Mouse (Mus musculus) ES-CJ7 (cell line): ENCODE data around the gene Cavin4.

Experiments used
- DNase-seq: peaks from one replicate; pipeline ENCODE4 v3.0.0; 2011; ENCODE audit warnings: low read depth, low spot score

Cavin4 gene

DNA sequence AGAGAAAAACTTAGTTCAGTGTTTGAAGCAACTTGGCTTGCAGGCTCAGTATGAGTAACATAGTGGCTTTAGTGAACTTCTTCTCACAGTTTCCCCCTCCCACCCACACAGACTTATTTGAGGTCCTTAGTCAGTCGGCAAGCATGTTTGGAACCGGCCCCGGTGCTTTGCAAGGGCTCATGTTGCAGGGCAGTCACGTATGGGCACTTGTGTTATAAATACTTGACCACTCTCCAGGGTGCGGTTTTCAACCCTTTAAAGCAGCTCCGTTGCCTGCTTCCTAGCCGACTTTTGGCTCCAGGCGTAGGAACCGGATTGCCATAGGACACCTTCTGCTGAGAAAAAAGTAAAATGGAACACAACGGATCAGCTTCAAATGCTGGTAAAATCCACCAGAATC is at the start of gene Cavin4:
TSS of gene Cavin4 (plus strand) at position 244 of the 400 bp plus-strand sequence.
- DNase-seq = no peak

DNA sequence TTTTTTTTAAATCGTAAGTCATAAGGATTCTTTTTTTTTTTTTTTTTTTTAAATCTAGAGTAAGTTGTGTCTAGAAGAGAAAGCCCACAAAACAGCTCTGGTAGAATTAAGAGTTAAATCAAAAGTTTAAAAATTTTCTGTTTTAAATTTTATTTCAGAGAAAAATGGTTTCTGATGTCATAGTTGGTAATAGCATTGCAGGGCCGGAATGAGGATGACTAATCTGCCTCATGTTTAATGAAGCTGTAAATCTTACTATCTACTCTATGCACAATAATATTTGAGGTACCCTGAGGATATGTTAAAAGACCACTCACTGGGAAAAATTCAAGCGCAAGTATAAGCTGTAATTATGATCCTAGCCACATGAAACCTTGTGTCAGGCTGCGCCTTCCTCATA is 47.8 kb upstream of the Cavin4 start:
- DNase-seq = no peak

DNA sequence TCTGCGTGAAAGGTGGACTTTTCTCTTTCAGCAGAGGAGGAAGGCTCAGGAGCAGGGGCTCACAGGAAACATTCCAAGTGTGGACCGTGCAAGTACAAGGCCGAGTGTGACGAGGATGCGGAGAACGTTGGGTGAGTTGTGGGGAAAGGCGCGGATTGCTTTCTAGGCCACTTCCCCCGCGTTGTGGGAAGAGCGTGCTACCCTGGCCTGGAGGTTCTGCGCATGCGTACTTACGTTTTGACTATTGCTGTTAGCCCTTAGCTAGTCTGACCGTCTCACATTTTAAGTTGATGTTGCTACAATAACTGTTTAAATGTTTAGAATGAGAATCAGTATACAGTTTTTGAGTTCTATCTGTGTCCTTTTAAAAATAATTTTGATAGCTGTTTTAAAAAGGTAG is 46.1 kb upstream of the Cavin4 start:
- no peak for DNase-seq

DNA sequence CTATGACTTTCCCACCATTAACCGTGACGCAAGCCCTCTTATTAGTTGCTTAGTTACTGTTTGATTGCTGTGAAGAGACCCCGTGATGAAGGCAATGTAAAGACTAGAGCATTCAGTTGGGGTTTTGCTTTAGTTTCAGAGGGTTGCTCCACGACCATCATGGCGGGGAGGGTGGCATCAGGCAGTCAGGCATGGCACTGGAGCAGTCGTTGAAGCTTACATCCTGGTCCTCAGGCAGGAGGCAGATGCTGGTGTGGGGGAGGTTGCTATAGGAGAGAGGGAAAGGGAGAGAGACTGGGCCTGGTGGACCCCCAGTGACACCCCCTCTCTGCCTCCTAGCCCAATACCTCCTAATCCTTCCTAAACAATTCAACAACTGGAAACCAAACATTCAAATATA is 43.2 kb upstream of the Cavin4 start:
- DNase-seq = no peak

- peak; percentile 58 for DNase-seq
Measured at GRCm38 (mm10) chr4:48622246-48622645, 41.1 kb upstream of the Cavin4 start.

DNA sequence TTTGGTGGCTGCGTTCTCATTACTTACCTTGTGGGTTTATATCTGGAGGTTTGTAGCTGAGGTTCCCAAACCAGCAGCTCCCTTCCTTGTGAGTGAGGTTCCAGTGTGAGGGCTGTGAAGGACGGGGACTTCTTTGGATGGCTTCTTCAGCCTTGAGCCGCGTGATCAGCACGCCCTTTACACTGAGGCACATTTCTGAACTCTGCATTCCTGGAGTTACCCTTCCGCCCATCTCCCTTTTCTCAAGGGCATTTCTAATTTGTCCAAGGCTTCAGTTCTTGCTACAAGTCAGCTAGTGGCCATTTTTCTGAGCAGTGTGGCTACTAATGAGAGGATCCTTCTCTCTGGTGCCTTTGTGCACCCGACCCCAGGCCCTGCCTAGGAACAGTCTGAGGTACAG is 40.4 kb upstream of the Cavin4 start:
- peak; percentile 39 for DNase-seq

DNA sequence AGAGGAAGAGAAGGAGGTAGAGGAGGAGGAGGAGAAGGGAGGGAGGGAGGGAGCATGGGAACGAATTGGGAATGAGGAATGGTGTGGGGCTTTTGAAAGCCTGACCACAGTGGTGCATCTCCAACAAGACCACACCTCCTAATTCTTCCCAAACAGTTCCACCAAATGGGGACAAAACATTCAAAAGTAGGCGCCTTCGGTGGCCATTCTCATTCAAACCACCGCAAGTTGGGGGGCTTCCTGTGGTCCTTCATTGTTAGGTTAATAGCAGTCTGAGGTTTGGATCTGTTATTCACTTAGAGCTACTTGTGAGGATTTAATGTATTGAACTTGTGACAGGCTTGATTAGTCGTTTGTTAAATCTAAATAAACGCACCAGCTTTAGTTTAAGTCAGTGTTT is 38.4 kb upstream of the Cavin4 start:
- peak; percentile 74 for DNase-seq

DNA sequence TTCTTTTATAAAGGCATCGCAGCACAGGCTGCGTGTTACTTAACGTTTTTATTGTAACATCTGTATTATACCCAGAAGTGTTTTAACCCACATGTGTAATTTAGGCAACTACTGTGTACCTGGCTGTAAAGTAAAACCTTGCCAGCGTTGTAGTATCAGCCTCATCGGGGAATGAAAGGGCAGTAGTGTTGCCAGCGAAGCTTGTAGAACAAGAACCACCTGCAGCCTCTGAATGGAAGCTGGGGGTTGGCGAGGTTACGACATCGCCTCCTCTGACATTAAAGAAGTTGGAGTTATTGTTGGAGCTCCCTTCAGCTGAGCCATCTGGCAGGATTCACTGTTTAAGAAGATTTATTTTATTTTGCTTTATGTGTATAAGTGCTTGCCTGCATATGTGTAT is 37.5 kb upstream of the Cavin4 start:
- no peak for DNase-seq

DNA sequence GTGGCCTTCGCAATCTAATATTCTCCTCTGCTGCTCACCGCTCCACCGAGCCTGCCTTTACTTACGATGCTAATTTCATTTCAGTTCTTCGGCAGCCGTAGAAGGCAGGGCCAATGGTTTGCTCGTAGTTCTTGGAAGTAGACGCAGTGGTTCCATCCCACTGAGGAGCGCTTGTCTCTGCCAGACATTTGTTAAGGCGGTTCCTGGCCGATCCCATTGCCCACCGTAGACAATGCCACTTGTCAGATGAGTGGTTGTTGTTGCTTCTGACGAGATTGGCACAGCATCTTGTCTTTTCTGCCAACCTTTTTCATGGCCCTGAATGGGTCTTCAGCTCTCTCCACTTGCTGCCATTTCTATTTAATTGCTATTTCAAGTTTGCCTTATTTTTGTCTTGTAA is 33.9 kb upstream of the Cavin4 start:
- DNase-seq = no peak

DNA sequence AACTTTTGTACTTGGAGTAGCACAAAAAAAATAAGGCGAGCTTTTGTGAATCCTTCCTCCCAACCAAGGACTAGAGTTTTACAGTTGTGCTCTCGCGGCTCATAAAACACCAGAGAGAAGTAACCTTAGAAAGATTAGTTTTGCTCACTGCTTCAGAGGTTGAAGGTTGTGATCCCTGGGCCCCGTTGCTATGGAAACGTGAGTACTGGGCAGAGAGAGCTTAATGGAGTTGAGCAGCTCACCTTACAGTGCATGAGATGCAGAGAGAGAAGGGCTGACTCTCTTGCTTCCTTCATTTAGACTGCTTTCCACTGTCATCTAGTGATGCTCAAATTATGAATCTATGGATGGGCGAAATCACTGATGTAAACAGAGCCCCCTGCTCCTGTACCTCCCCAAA is 29.8 kb upstream of the Cavin4 start:
- no peak for DNase-seq

GRCm38 (mm10) chr4:48634058-48634457 is 29.3 kb upstream of the Cavin4 start:
- DNase-seq = peak; percentile 63

- DNase-seq = no peak
Measured at GRCm38 (mm10) chr4:48636831-48637230, 26.5 kb upstream of the Cavin4 start.

DNA sequence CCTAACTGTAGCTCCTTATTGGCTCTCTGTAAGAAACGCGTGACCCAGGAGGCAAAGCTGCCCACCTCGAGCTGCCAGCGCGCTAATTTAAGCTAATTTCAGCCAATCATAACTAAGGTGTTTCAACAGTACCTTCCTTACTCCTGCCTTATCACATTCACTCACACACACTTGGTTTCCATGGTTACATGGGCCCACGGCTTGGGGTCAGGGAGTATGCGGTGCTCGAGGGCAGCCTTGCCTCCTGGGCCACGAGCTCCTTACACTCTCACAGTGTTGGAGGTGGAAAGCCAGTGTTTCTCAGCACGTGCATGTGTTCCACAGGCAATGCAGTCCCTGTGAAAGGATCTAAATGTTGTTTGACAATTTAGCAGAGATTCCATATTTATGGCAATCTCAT is 25.2 kb upstream of the Cavin4 start:
- no peak for DNase-seq

DNA sequence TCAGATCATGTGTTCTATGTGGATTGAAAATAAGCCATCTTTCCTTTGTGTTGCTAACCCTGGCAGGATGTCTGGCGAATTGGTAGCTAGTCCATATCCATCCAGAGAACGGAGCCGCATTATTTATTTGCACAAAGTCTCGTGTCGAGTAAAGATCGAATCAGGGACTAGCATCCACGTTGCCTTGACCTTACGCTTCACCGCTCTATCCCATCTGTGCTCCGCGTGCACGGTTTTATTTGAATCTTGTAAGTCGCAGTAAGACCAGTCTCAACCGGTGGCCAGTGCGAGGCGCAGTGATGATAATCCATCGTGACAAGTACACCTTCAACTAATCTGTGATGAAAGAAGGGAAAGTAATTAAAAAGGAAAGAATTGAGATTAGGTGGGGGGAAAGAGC is 23.8 kb upstream of the Cavin4 start:
- no peak for DNase-seq

DNA sequence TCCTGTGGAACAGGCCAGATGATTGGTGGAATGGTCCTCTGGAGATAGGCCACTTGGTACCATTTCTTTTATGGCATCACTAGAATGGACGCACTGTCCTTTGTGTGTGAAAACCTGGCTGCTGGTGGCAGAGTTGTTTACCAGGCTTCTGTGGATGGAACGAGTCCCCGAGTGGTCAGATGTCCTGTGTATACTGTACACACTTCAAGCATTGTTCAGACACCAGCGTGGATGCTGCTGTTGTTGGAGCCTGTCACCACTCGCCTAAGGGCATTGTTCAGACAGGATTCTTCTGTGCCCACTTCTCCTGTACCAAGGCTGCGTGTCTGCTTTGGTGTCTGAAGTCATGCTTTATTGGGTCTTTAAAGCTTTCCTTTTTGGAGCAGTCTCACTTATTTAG is 19.5 kb upstream of the Cavin4 start:
- DNase-seq = no peak

- DNase-seq = no peak
Measured at GRCm38 (mm10) chr4:48646143-48646542, 17.2 kb upstream of the Cavin4 start.

DNA sequence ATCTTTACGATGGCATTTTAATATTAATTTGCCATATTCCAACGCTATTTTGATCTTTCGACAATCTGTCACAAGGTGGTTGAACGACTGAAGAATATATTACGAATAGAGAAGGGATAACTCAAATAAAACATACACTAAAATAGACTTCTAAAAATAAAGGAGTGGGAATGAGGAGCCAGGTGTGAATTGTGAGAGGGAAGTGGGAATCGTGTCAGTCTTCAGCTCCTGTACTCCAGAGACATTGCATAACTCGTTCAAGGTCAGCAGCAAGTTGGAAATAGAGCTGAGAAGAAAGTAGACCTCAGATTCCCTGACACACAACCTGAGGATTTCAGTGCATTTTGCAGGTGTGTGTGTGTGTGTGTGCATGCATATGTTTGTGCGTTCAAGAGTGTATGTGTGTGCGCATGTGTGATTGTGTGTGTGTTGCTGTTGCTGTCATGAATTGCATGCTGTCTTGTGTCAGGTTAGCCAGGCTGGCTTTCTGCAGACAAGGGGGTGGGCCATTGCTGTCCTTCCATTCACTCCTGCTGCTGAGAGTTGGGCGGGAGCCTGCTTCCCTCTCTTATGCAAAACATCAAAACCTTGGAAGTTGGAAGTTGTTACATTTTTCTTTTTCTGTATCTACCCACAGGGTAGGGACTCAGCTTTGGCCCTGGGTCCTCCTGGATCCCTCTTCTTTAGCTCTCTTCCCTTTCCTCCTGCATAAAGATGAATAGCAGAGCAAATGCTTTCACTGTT is 12.5 kb upstream of the Cavin4 start:
- no peak for DNase-seq

DNA sequence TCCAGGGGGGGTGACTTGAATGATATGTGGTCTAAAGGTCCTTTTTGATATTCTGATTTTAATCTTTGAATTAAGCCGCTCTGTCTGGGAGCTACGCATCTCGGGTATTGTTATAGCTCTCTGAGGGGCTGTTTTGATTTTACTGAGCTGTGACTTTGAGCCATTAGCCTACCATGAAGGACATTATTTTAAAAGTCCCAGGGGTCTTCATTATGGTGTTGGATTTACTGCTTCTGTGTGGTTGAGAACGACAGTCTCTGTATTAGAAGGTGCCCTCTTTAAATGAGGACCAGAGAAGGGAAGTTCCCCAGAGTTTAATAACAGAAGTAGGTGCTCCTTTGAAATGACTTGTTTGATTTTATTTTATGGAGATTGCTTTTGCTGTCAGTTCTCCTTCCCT is 9.2 kb upstream of the Cavin4 start:
- no peak for DNase-seq

DNA sequence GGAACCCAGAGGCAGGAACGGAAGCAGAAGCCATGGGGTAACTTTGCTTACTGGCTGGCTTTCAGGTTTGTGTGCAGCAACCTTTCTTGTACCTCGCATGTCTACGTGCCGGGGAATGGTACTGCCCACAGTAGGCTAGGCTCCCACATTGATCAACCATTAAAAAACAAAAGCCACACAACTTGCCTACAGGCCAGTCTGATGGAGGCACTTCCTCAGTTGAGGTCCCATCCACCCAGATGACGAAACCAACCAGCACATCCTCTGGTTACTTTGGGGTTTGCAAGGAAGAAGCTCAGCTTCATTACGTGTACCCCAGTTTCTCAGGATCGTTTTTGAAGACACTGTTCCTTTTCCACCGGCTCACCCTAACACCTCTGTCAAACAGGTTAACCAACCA is 6.8 kb upstream of the Cavin4 start:
- no peak for DNase-seq

- DNase-seq = no peak
Measured at GRCm38 (mm10) chr4:48660144-48660543, 3.2 kb upstream of the Cavin4 start.

DNA sequence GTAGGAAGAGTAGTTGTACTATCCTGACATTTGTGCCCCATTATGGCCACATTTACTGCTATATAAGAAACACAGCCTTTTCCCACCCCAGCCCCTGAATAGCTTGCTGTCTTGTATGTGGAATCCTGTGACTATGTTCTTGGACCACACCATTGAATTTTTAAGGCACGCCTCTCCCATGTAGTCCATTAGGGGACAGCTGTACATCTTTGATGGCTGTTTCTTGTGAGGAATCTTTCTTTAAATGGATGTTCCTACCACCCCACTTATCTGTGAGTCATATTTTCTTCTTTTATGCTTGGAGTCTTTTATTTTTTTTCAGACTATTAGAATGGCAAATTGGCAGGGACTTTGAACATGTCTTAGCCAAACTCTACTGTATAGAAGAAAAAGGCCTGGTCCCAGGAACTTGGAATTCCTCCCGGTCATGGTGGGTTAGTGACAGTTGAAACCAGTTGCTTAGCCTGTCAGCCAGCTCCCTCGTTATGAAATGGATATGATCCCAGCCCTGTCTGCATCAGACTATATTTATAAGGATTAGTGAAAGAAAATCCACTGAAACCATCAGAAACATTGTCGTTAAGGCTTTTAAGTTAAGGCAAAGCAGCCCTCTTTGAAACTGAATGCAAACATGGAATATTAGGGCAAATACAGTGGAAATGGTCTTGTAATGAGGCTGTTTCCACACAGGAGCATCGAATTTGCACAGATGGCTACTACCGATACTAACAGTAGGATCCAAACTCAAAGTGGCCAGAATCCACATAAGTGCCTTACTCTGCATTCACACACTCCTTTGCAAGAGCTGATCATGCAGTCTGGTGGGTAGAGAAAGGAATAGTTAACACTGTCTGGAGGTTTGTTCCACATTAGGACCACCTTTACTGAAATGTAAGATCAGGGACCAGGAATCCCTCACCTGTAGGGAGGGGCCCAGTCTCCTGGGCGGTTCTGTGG is 2.4 kb upstream of the Cavin4 start:
- DNase-seq = no peak

DNA sequence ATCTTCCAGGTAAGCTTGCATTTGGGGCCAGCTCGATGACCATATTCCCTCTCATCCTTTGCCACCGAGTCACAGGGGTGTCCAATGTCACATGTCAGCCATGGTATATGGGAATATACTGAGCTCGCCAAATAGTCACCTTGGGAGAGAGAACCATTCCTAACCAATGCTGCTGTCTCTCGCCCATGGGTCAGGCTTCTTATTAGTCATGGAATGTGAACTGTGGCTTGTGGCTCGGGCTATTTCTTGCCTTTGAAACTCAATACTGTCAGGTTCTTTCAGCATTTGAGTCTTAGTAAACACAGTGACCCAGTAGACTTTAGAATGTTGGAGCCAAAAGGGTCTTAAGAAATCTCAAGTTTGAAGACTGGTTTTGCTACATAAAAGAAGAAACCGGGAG is 707 bp downstream of the Cavin4 start:
- DNase-seq = no peak

- DNase-seq = no peak
Measured at GRCm38 (mm10) chr4:48667279-48667678, 4.0 kb downstream of the Cavin4 start.
